Mouse (Mus musculus): ENCODE data around the gene Galnt2.

DNA sequence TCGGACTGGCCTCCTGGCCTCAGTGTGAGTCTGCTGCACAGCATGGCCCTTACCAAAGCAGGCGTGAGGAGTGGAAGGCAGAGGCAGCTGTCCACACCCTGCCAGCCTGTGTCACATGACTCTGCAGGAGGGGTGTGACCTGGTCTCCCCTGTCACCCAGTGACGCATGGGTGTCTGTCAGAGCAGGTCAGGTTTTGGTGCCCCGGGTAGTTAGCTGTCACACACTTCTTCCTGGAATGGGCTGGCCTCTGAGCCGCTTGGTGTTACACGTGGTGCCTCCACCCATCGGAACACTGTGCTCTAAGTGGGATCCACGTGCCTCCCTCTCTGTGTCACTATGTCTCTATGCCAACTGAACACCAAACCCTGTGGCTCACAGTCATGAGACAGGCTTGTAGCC, 34.6 kb downstream of the Galnt2 start:
- TF ChIP-seq MAX (IDR thresholded peaks at IDR 0.05; ENCODE audit: low read length) (no peak), CHD2 (IDR thresholded peaks at IDR 0.05; ENCODE audit: low read length) (no peak), RAD21 (IDR thresholded peaks at IDR 0.05; ENCODE audit: low read depth, low read length) (no peak), MAFK (IDR thresholded peaks at IDR 0.05; ENCODE audit: insufficient replicate concordance, low read length) (no peak), JUND (conservative IDR thresholded peaks at IDR 0.05; ENCODE audit: low read depth, low read length) (no peak), SIN3A (IDR thresholded peaks at IDR 0.05; ENCODE audit: low read length) (no peak), CTCF (conservative IDR thresholded peaks at IDR 0.05 in 1 of 2, IDR thresholded peaks at IDR 0.05 in 1 of 2; ENCODE audit: low read depth in 2 of 2, low read length in 2 of 2) (no peak), GABPA (IDR thresholded peaks at IDR 0.05; ENCODE audit: insufficient replicate concordance, low read depth, low read length) (no peak), EP300 (IDR thresholded peaks at IDR 0.05; ENCODE audit: low read length) (no peak)

Data from CH12.LX (cell line).